Mouse (Mus musculus) olfactory bulb, adult 2 months (tissue): Measurements from ENCODE around the gene Ilk.

Source experiments
- CTCF ChIP-seq: fragments of 200-500 bp; IDR thresholded peaks from 2 replicates; pipeline ENCODE4 v1.5.1; 2012; ENCODE audit warnings: low read depth, mild to moderate bottlenecking, low read length, moderate library complexity; ENCODE audit not compliant: insufficient read depth
- POLR2A ChIP-seq: fragments of 200-500 bp; IDR thresholded peaks from 2 replicates; pipeline ENCODE4 v1.6.1; 2012; ENCODE audit warnings: mild to moderate bottlenecking, low read depth, low read length, moderate library complexity; ENCODE audit not compliant: insufficient read depth

GRCm38 (mm10) chr7:105738948-105739347 is 2.6 kb downstream of the Ilk start:
- TF ChIP-seq POLR2A (no peak), CTCF (no peak)
